Mouse (Mus musculus) midbrain, embryonic 16.5 days (tissue): ENCODE measurements around the gene Rpl19. TPM values are rescaled to one million over a fixed set of nuclear protein-coding genes. Genes with fewer than 3 reads are reported as not detected.

Experiments
- ATAC-seq: fragments of 200-750 bp; cut with Nextera tagmentation; 2 replicates; pipeline ENCODE4 v1.8.0; 2017; ENCODE audit warnings: moderate TSS enrichment
- H3K27ac ChIP-seq: fragments of 300-500 bp; sonication (generic); 2 replicates; pipeline ENCODE4 v1.5.1; 2014; ENCODE audit warnings: mild to moderate bottlenecking, low read length, mixed read lengths
- H3K27me3 ChIP-seq: fragments of 300-500 bp; sonication (generic); 2 replicates; pipeline ENCODE4 v1.6.1; 2014; ENCODE audit warnings: low read depth, low read length, mixed read lengths; ENCODE audit not compliant: control insufficient read depth, insufficient read depth
- H3K36me3 ChIP-seq: fragments of 300-500 bp; sonication (generic); 2 replicates; pipeline ENCODE4 v1.6.1; 2014; ENCODE audit warnings: mild to moderate bottlenecking, low read length, moderate library complexity, mixed read lengths; ENCODE audit not compliant: control insufficient read depth, insufficient read depth
- H3K4me1 ChIP-seq: fragments of 300-500 bp; sonication (generic); 2 replicates; pipeline ENCODE4 v1.6.1; 2014; ENCODE audit warnings: mild to moderate bottlenecking, low read length, mixed read lengths; ENCODE audit not compliant: control insufficient read depth, insufficient read depth
- H3K4me2 ChIP-seq: fragments of 300-500 bp; sonication (generic); 2 replicates; pipeline ENCODE4 v1.6.1; 2014; ENCODE audit warnings: mild to moderate bottlenecking, low read length, mixed read lengths
- H3K4me3 ChIP-seq: fragments of 300-500 bp; sonication (generic); 2 replicates; pipeline ENCODE4 v1.5.1; 2014; ENCODE audit warnings: low read depth, mild to moderate bottlenecking, low read length, moderate library complexity, mixed read lengths
- H3K9ac ChIP-seq: fragments of 300-500 bp; sonication (generic); 2 replicates; pipeline ENCODE4 v1.6.1; 2014; ENCODE audit warnings: low read depth, low read length, mixed read lengths
- H3K9me3 ChIP-seq: fragments of 300-500 bp; sonication (generic); replicated peaks from 2 replicates; pipeline ENCODE4 v1.6.1; 2014; ENCODE audit warnings: mild to moderate bottlenecking, low read length, mixed read lengths; ENCODE audit not compliant: control insufficient read depth, poor library complexity, severe bottlenecking
- WGBS: fragments of 180-500 bp; shearing (Covaris S2); extraction: QIAGEN DNeasy Blood & Tissue Kit; methylation state at CpG from one replicate; pipeline ENCODE4 v1.1.7; 2014; 5-methylcytosine and 5-hydroxymethylcytosine counted together
- polyA plus RNA-seq: library from polyadenylated mRNA; unstranded; fragments of >200 nt; fragmentation: Nextera tagmentation; extraction: Ambion mirVana; gene quantifications from 2 replicates; pipeline ENCODE4 v1.2.1, GENCODE M21; 2015

Rpl19 gene
- polyA plus RNA-seq, 1 experiment from 2014 or later, result 583 TPM

- H3K27me3 ChIP-seq, result peaks cover 10% of the 10 kb centered on the region
- H3K4me2 ChIP-seq, result peak within 1 kb of the TSS; percentile 77
- no peak within 1 kb of the TSS for H3K27ac ChIP-seq
- 3% methylated on average over 48 of the region's 74 CpGs for WGBS
- no peak for ATAC-seq
- H3K9ac ChIP-seq, result peak within 1 kb of the TSS; percentile 69
- peak within 1 kb of the TSS; percentile 81 for H3K4me3 ChIP-seq
- H3K9me3 ChIP-seq, result no peaks in the 10 kb centered on the region
- peaks cover 18% of the 10 kb centered on the region for H3K4me1 ChIP-seq
- H3K36me3 ChIP-seq, result no peaks in the 10 kb centered on the region
These were observed 40.5 kb upstream of the Rpl19 start, which contains the start of gene Plxdc1 for GRCm38 (mm10) chr11:97985727-97986677. Plxdc1 (minus strand) TSS chr11:97986444.

GRCm38 (mm10) chr11:97986738-97987465 lies 39.6 kb upstream of the Rpl19 start:
- H3K4me2 ChIP-seq, result peak overlapping the region; percentile 77
- H3K36me3 ChIP-seq, result no peaks in the 10 kb centered on the region
- peaks cover 18% of the 10 kb centered on the region for H3K4me1 ChIP-seq
- no peaks in the 10 kb centered on the region for H3K9me3 ChIP-seq
- H3K9ac ChIP-seq, result no peak overlapping the region; the same call in 1 of the 2 replicates
- no peak for ATAC-seq
- peak overlapping the region; percentile 81 for H3K4me3 ChIP-seq
- WGBS, result 23% methylated on average over 17 of the region's 17 CpGs
- H3K27ac ChIP-seq, result no peak overlapping the region
- H3K27me3 ChIP-seq, result peaks cover 10% of the 10 kb centered on the region

GRCm38 (mm10) chr11:97987551-97988526 lies 38.7 kb upstream of the Rpl19 start:
- peak overlapping the region; percentile 58 for H3K4me2 ChIP-seq
- H3K4me1 ChIP-seq, result peaks cover 18% of the 10 kb centered on the region
- H3K27me3 ChIP-seq, result peaks cover 10% of the 10 kb centered on the region
- H3K9me3 ChIP-seq, result no peaks in the 10 kb centered on the region
- H3K27ac ChIP-seq, result peak overlapping the region; percentile 91
- under 1% methylated on average over 42 of the region's 42 CpGs for WGBS
- ATAC-seq, result peak; percentile 85
- H3K36me3 ChIP-seq, result no peaks in the 10 kb centered on the region
- peak overlapping the region; percentile 75 for H3K9ac ChIP-seq
- H3K4me3 ChIP-seq, result peak overlapping the region; percentile 81

- WGBS, result under 1% methylated on average over 26 of the region's 26 CpGs
- Histone ChIP-seq H3K27ac (peak overlapping the region; percentile 91), H3K27me3 (peaks cover 10% of the 10 kb centered on the region), H3K4me1 (peaks cover 18% of the 10 kb centered on the region), H3K4me3 (peak overlapping the region; percentile 81), H3K9ac (peak overlapping the region; percentile 75), H3K9me3 (no peaks in the 10 kb centered on the region), H3K36me3 (no peaks in the 10 kb centered on the region), H3K4me2 (peak overlapping the region; percentile 58)
- ATAC-seq, result peak; percentile 86
These were observed 37.9 kb upstream of the Rpl19 start for GRCm38 (mm10) chr11:97988530-97989096.

GRCm38 (mm10) chr11:97994539-97995100 lies 31.9 kb upstream of the Rpl19 start:
- Histone ChIP-seq H3K4me2 (peak overlapping the region; percentile 84), H3K27me3 (no peaks in the 10 kb centered on the region; the same call in 1 of the 2 replicates), H3K4me1 (peaks cover 16% of the 10 kb centered on the region), H3K27ac (no peak overlapping the region), H3K36me3 (no peaks in the 10 kb centered on the region), H3K4me3 (peak overlapping the region; percentile 40), H3K9me3 (no peaks in the 10 kb centered on the region), H3K9ac (peak overlapping the region; percentile 22; the same call in 1 of the 2 replicates)
- 0 out of 2 replicates have a peak, but pooled peaks have one; percentile 26 for ATAC-seq
- 6% methylated on average over 13 of the region's 13 CpGs for WGBS

GRCm38 (mm10) chr11:97995564-97996288 lies 30.8 kb upstream of the Rpl19 start, which contains the start of gene Arl5c:
Arl5c (minus strand) TSS chr11:97996181.
- Histone ChIP-seq H3K27ac (0 out of 2 replicates have a peak within 1 kb of the TSS, but pooled peaks have one; percentile 33), H3K4me3 (peak within 1 kb of the TSS; percentile 40), H3K9me3 (no peaks in the 10 kb centered on the region), H3K9ac (peak within 1 kb of the TSS; percentile 22), H3K27me3 (no peaks in the 10 kb centered on the region; the same call in 1 of the 2 replicates), H3K4me2 (peak within 1 kb of the TSS; percentile 84), H3K4me1 (peaks cover 10% of the 10 kb centered on the region; the same call in 1 of the 2 replicates), H3K36me3 (no peaks in the 10 kb centered on the region)
- WGBS, result 2% methylated on average over 24 of the region's 26 CpGs
- peak; percentile 43; the same call in 1 of the 2 replicates for ATAC-seq

GRCm38 (mm10) chr11:97996691-97997090 lies 29.8 kb upstream of the Rpl19 start:
- no peak overlapping the region for H3K4me2 ChIP-seq
- WGBS, result 76% methylated on average over 1 of the region's 1 CpGs
- ATAC-seq, result no peak
- H3K27ac ChIP-seq, result no peak overlapping the region
- H3K4me3 ChIP-seq, result no peak overlapping the region
- no peaks in the 10 kb centered on the region; the same call in 1 of the 2 replicates for H3K27me3 ChIP-seq
- no peaks in the 10 kb centered on the region for H3K9me3 ChIP-seq
- H3K36me3 ChIP-seq, result no peaks in the 10 kb centered on the region
- no peak overlapping the region for H3K9ac ChIP-seq
- peaks cover 10% of the 10 kb centered on the region; the same call in 1 of the 2 replicates for H3K4me1 ChIP-seq
